Comparison of ENCODE assay signal across 26 mouse cellular contexts in the genomic region with DNA sequence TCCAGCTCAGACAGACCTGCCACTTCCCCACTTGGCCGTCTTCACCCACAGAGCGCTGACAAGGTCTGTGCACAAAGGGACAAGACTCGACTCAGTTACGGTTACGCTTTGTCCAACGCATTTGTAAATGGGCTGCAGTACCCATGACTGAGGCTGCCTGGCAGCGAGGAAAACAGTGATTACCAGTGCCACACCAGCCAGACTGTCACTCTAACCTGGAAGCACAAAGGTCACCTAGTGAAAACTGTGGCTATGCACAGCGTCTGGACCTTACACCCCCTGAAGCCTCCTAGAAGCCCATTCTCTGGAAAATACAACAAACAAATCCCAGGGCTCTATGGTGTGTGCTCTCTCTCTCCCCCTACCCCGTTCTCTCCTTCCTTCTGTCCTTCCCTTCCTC. TPM values are rescaled to one million over a fixed set of nuclear protein-coding genes. Genes with fewer than 3 reads are reported as not detected.
DNase-seq lines count a peak whose midpoint lies in the region; ATAC-seq and TF ChIP-seq lines count a peak whose summit lies in the region.
"Had no signal": no experiment of that assay in that cellular context is flagged by ENCODE, and none has a peak within 500 bp of the region (broad histone marks: within the 10 kb centered on the region; RNA-seq: fewer than 3 reads in every experiment).

No protein-coding gene starts in this region.

- TF ChIP-seq POLR2A in brain, embryonic 14.5 days (IDR thresholded peaks at IDR 0.05; ENCODE audit: borderline replicate concordance, extremely low read depth, insufficient read depth, insufficient read length, poor library complexity, severe bottlenecking): no peak

- ATAC-seq in kidney, embryonic 15.5 days (replicated peaks; ENCODE audit: low FRiP score): no peak
- ATAC-seq: CD4-positive, CD25-positive, alpha-beta regulatory T cell, adult 4 months; forebrain, embryonic 15.5 days had no signal

- H3K4me2 ChIP-seq in kidney, embryonic 15.5 days: no peak overlapping the region
- H3K4me2 ChIP-seq: embryonic facial prominence, embryonic 13.5 days; forebrain, embryonic 12.5 days; forebrain, embryonic 15.5 days; heart, embryonic 13.5 days; hindbrain, embryonic 12.5 days had no signal

- peaks cover 10% of the 10 kb centered on the region for H3K4me1 ChIP-seq in kidney, embryonic 15.5 days
- H3K4me1 ChIP-seq: embryonic facial prominence, embryonic 10.5 days; forebrain, embryonic 12.5 days; forebrain, embryonic 15.5 days; hindbrain, embryonic 12.5 days had no signal

- no peak overlapping the region for H3K27ac ChIP-seq in kidney, embryonic 15.5 days
- H3K27ac ChIP-seq: embryonic facial prominence, embryonic 10.5 days; embryonic facial prominence, embryonic 13.5 days; forebrain, embryonic 12.5 days; forebrain, embryonic 15.5 days; heart, adult 2 months; heart, embryonic 10.5 days; heart, embryonic 13.5 days; hindbrain, embryonic 12.5 days had no signal

- no peak overlapping the region for H3K4me3 ChIP-seq in kidney, embryonic 15.5 days (replicated peaks)
- H3K4me3 ChIP-seq: embryonic facial prominence, embryonic 10.5 days; embryonic facial prominence, embryonic 13.5 days; erythroblast, embryonic 14.5 days; forebrain, embryonic 12.5 days; forebrain, embryonic 15.5 days; heart, adult 2 months; heart, embryonic 10.5 days; heart, embryonic 13.5 days; hindbrain, embryonic 12.5 days had no signal

- TF ChIP-seq CTCF in brain, embryonic 14.5 days (IDR thresholded peaks at IDR 0.05; ENCODE audit: borderline replicate concordance, extremely low read depth, insufficient read depth, insufficient read length): no peak

- WGBS in kidney, embryonic 15.5 days: 92% methylated on average over 9 of the region's 9 CpGs

- H3K36me3 ChIP-seq in kidney, embryonic 15.5 days: peaks cover 75% of the 10 kb centered on the region

- H3K9ac ChIP-seq in kidney, embryonic 15.5 days: no peak overlapping the region
- H3K9ac ChIP-seq: embryonic facial prominence, embryonic 13.5 days; forebrain, embryonic 12.5 days; forebrain, embryonic 15.5 days; heart, embryonic 13.5 days; hindbrain, embryonic 12.5 days had no signal

- no peaks in the 10 kb centered on the region for H3K27me3 ChIP-seq in kidney, embryonic 15.5 days
- H3K27me3 ChIP-seq: embryonic facial prominence, embryonic 13.5 days; forebrain, embryonic 12.5 days; forebrain, embryonic 15.5 days; heart, embryonic 13.5 days; hindbrain, embryonic 12.5 days had no signal

- H3K9me3 ChIP-seq in kidney, embryonic 15.5 days (replicated peaks): no peaks in the 10 kb centered on the region
- H3K9me3 ChIP-seq: embryonic facial prominence, embryonic 10.5 days; embryonic facial prominence, embryonic 13.5 days; forebrain, embryonic 12.5 days; forebrain, embryonic 15.5 days; heart, embryonic 10.5 days; heart, embryonic 13.5 days; hindbrain, embryonic 12.5 days had no signal

- DNase-seq in kidney, adult 18-20 months: peak; percentile 18
- DNase-seq in kidney, adult 9 months: peak; percentile 38
- no peak for DNase-seq in kidney, postnatal 10 days
- DNase-seq in brain, embryonic 14.5 days (ENCODE audit: low read depth): peak; percentile 11
- peak; percentile 12 for DNase-seq in kidney, postnatal 14 days
- no peak for DNase-seq in thymus, postnatal 4 days
- DNase-seq in left cerebral cortex, adult 18-20 months (ENCODE audit: low spot score in 2 of 2): no peak
- DNase-seq: adrenal gland, adult 2 months; adrenal gland, postnatal 14 days; cerebellum, adult 11-12 months; cerebellum, adult 8-10 months; cerebellum, postnatal 10 days; cerebellum, postnatal 36 days; embryo, embryonic 11 days; gastrocnemius, postnatal 25 days; heart, adult 2 months had no signal

RNA-seq across cellular contexts. Expression of gene Asb7, which starts 33.9 kb away (rescaled TPM):
- 16.9 and 17.3 TPM in 2 replicates for polyA plus RNA-seq in kidney, embryonic 15.5 days (2015; fragmentation: Nextera tagmentation; extraction: Ambion mirVana)
- 10.3 and 13.0 TPM in 2 replicates for polyA plus RNA-seq in brain, embryonic 14.5 days (2012; rRNA removed)
- total RNA-seq in left cerebral cortex, adult 18-20 months (2021): 10 to 100 TPM; 15.5 to 18.6 TPM

RNA-seq across cellular contexts. Expression of gene Lins1, which starts 34.2 kb away (rescaled TPM):
- 16.9 and 19.5 TPM in 2 replicates for polyA plus RNA-seq in kidney, embryonic 15.5 days (2015; fragmentation: Nextera tagmentation; extraction: Ambion mirVana)
- 19.3 and 23.2 TPM in 2 replicates for polyA plus RNA-seq in brain, embryonic 14.5 days (2012; rRNA removed)
- total RNA-seq in left cerebral cortex, adult 18-20 months (2021): 1 to 10 TPM; 7.6 to 9.4 TPM

Comparison
In these comparisons a context has a peak if more than half of its experiments do, and no peak if none do; other contexts are left out.
1. DNase-seq: peak in kidney, adult 18-20 months (single experiment), kidney, adult 9 months (single experiment), brain, embryonic 14.5 days (single experiment) and kidney, postnatal 14 days (single experiment); none in kidney, postnatal 10 days (single experiment), thymus, postnatal 4 days (single experiment) and left cerebral cortex, adult 18-20 months (0 of 2).